Mouse (Mus musculus) heart, adult 2 months (tissue): Measurements from ENCODE around the gene Pgpep1.

Experiments used
- CTCF ChIP-seq: fragments of 200-600 bp; IDR thresholded peaks from 2 replicates; pipeline ENCODE4 v1.8.1; 2022; ENCODE audit warnings: antibody characterized with exemption, mild to moderate bottlenecking, moderate library complexity
- EP300 ChIP-seq: fragments of 200-500 bp; IDR thresholded peaks from 2 replicates; pipeline ENCODE4 v1.6.1; 2011; ENCODE audit warnings: low read depth, low read length, control low read depth; ENCODE audit not compliant: insufficient read depth
- POLR2A ChIP-seq: fragments of 200-500 bp; IDR thresholded peaks from 2 replicates; pipeline ENCODE4 v1.6.1; 2011; ENCODE audit warnings: mild to moderate bottlenecking, low read depth, low read length, control low read depth; ENCODE audit not compliant: insufficient read depth

- TF ChIP-seq EP300, result no peak
- TF ChIP-seq POLR2A, result no peak
- TF ChIP-seq CTCF, result no peak
Measured at GRCm38 (mm10) chr8:70648164-70648442, 12.1 kb downstream of the Pgpep1 start.
